Mouse (Mus musculus): ENCODE data around the gene Gm15517. TPM values are rescaled to one million over a fixed set of nuclear protein-coding genes. Genes with fewer than 3 reads are reported as not detected.

The Gm15517 gene
- total and polyA plus RNA-seq, 3 experiments, result not detected

DNA sequence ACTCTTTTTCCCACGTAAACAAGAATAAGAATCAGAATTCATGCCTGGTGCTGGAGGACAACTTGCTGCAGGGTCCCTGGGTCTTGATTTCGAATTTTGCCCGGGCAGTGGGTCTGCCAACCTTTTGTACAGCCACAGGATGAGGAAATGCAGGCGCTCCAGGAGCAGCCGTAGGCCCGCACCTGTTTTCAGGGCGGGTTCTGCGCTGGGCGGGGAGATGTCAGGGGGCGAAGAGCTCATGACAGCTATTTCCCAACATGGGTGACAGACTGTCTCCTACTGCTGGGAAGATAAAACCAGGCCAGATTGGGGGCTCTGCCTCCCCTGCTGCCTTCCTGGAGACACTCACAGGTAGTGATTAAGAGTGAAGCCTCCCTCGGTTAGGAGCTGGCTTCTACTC, 12.8 kb downstream of the Gm15517 start:
- H3K36me3 ChIP-seq (ENCODE audit: control insufficient read depth in 1 of 2, insufficient read depth in 2 of 2, low read length in 2 of 2), result no peaks in the 10 kb centered on the region
- H3K27ac ChIP-seq (ENCODE audit: control insufficient read depth, low read depth, low read length), result no peak overlapping the region
- H3K27me3 ChIP-seq (ENCODE audit: control insufficient read depth in 1 of 2, insufficient read depth in 2 of 2, low read length in 2 of 2), result no peaks in the 10 kb centered on the region
- H3K9me3 ChIP-seq (replicated peaks; ENCODE audit: insufficient read depth, low read length), result no peaks in the 10 kb centered on the region
- TF ChIP-seq NRF1 (IDR thresholded peaks at IDR 0.05; ENCODE audit: insufficient read depth, low read depth, low read length, poor library complexity, severe bottlenecking), result no peak
- no peak for TF ChIP-seq SMC3 (IDR thresholded peaks at IDR 0.05; ENCODE audit: low read depth, low read length)
- TF ChIP-seq E2F4 (IDR thresholded peaks at IDR 0.05; ENCODE audit: borderline replicate concordance, low read depth, low read length), result no peak
- no peak for TF ChIP-seq NELFE (IDR thresholded peaks at IDR 0.05; ENCODE audit: low read depth, low read length)
- no peak for TF ChIP-seq CHD2 (IDR thresholded peaks at IDR 0.05; ENCODE audit: low read length)
- TF ChIP-seq USF1 (IDR thresholded peaks at IDR 0.05; ENCODE audit: low read depth, low read length), result no peak
- TF ChIP-seq SIN3A (IDR thresholded peaks at IDR 0.05; ENCODE audit: low read length), result no peak
- TF ChIP-seq TBP (IDR thresholded peaks at IDR 0.05; ENCODE audit: low read depth, low read length), result no peak
- no peak for TF ChIP-seq MXI1 (IDR thresholded peaks at IDR 0.05; ENCODE audit: low read depth, low read length)
- no peak for TF ChIP-seq ETS1 (IDR thresholded peaks at IDR 0.05; ENCODE audit: low read depth, low read length)
- no peak for TF ChIP-seq POLR2AphosphoS2 (IDR thresholded peaks at IDR 0.05; ENCODE audit: low read length)
- no peak for TF ChIP-seq MAX (IDR thresholded peaks at IDR 0.05; ENCODE audit: low read length)
- no peak for TF ChIP-seq GABPA (IDR thresholded peaks at IDR 0.05; ENCODE audit: low read depth, low read length)
- no peak for TF ChIP-seq MAFK (IDR thresholded peaks at IDR 0.05; ENCODE audit: borderline replicate concordance, low read depth, low read length)
- no peak for TF ChIP-seq ZKSCAN1 (IDR thresholded peaks at IDR 0.05; ENCODE audit: low read depth, low read length)
- no peak for TF ChIP-seq MYC (IDR thresholded peaks at IDR 0.05; ENCODE audit: low read depth, low read length)
- TF ChIP-seq CHD1 (IDR thresholded peaks at IDR 0.05; ENCODE audit: low read depth, low read length), result no peak
- H3K9ac ChIP-seq (ENCODE audit: control insufficient read depth, low read depth, low read length, poor library complexity, severe bottlenecking), result no peak overlapping the region
- H3K4me3 ChIP-seq (ENCODE audit: control insufficient read depth in 1 of 2, insufficient read depth in 1 of 2, low read depth in 2 of 2, low read length in 2 of 2), result no peak overlapping the region
- no peaks in the 10 kb centered on the region for H3K4me1 ChIP-seq (ENCODE audit: control insufficient read depth in 1 of 2, insufficient read depth in 2 of 2, low read length in 2 of 2)
- no peak for DNase-seq (ENCODE audit: low read depth, low spot score)
- H3K79me2 ChIP-seq (ENCODE audit: control insufficient read depth, insufficient read depth, low read length, poor library complexity), result no peaks in the 10 kb centered on the region

DNA sequence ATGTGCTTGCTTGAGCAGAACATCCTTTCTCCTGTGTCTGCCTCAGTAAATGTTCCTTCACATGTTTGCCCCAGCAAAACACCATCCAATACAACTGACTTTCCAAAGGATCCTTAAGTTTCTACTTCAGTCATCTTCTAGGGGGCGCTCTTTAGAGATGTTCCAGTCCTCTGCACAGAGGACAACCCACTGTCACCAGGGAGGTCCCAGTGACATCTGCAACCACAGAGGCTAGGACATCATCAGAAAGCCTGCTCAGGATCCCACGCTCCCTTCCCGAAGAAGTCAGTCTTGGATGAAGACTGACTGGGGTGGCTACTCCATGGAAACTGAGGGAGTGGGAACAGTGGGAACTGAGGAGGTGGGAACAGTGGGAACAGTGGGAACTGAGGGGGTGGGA, 14.3 kb downstream of the Gm15517 start:
- Histone ChIP-seq H3K27ac (ENCODE audit: control insufficient read depth, low read depth, low read length) (no peak overlapping the region), H3K4me3 (ENCODE audit: control insufficient read depth in 1 of 2, insufficient read depth in 1 of 2, low read depth in 2 of 2, low read length in 2 of 2) (no peak overlapping the region), H3K79me2 (ENCODE audit: control insufficient read depth, insufficient read depth, low read length, poor library complexity) (no peaks in the 10 kb centered on the region), H3K9ac (ENCODE audit: control insufficient read depth, low read depth, low read length, poor library complexity, severe bottlenecking) (no peak overlapping the region), H3K4me1 (ENCODE audit: control insufficient read depth in 1 of 2, insufficient read depth in 2 of 2, low read length in 2 of 2) (no peaks in the 10 kb centered on the region), H3K9me3 (replicated peaks; ENCODE audit: insufficient read depth, low read length) (no peaks in the 10 kb centered on the region), H3K36me3 (ENCODE audit: control insufficient read depth in 1 of 2, insufficient read depth in 2 of 2, low read length in 2 of 2) (no peaks in the 10 kb centered on the region), H3K27me3 (ENCODE audit: control insufficient read depth in 1 of 2, insufficient read depth in 2 of 2, low read length in 2 of 2) (no peaks in the 10 kb centered on the region)
- TF ChIP-seq TCF12 (IDR thresholded peaks at IDR 0.05; ENCODE audit: low read depth, low read length) (no peak), MAZ (IDR thresholded peaks at IDR 0.05; ENCODE audit: low read depth, low read length) (no peak), CTCF (IDR thresholded peaks at IDR 0.05 in 2 of 3, conservative IDR thresholded peaks at IDR 0.05 in 1 of 3; ENCODE audit: control insufficient read depth in 1 of 3, insufficient read depth in 1 of 3, low read depth in 2 of 3, low read length in 3 of 3, poor library complexity in 1 of 3, severe bottlenecking in 1 of 3) (no peak; a peak in 1 of 6 replicates), ZMIZ1 (IDR thresholded peaks at IDR 0.05; ENCODE audit: low read depth, low read length) (no peak), CHD2 (IDR thresholded peaks at IDR 0.05; ENCODE audit: low read length) (no peak), ETS1 (IDR thresholded peaks at IDR 0.05; ENCODE audit: low read depth, low read length) (no peak), E2F4 (IDR thresholded peaks at IDR 0.05; ENCODE audit: borderline replicate concordance, low read depth, low read length) (no peak)
- DNase-seq (ENCODE audit: low read depth, low spot score), result no peak

All from MEL (cell line).